Mouse (Mus musculus) cortical plate, adult 2 months (tissue): ENCODE results near the gene Acmsd. TPM values are rescaled to one million over a fixed set of nuclear protein-coding genes. Genes with fewer than 3 reads are reported as not detected.

Source experiments
- H3K27ac ChIP-seq: fragments of 200-500 bp; 2 replicates; pipeline ENCODE4 v1.5.1; 2012; ENCODE audit warnings: low read length, control low read depth, inconsistent platforms; ENCODE audit not compliant: insufficient read depth
- H3K4me1 ChIP-seq: fragments of 200-500 bp; 2 replicates; pipeline ENCODE4 v1.6.1; 2011; ENCODE audit warnings: low read length; ENCODE audit not compliant: control insufficient read depth, insufficient read depth
- H3K4me3 ChIP-seq: fragments of 200-500 bp; 2 replicates; pipeline ENCODE4 v1.5.1; 2011; ENCODE audit warnings: mild to moderate bottlenecking, low read length, control low read depth; ENCODE audit not compliant: insufficient read depth
- CTCF ChIP-seq: fragments of 200-500 bp; IDR thresholded peaks from 2 replicates; pipeline ENCODE4 v1.5.1; 2011; ENCODE audit warnings: mild to moderate bottlenecking, control low read depth, low read length; ENCODE audit not compliant: insufficient read depth; ENCODE audit errors: extremely low read depth
- POLR2A ChIP-seq: fragments of 200-500 bp; IDR thresholded peaks from 2 replicates; pipeline ENCODE4 v1.6.1; 2011; ENCODE audit warnings: mild to moderate bottlenecking, low read length, control low read depth; ENCODE audit not compliant: insufficient read depth; ENCODE audit errors: extremely low read depth
- polyA plus RNA-seq: library from polyadenylated mRNA; depleted of rRNA; stranded (reverse); fragments of >200 nt; gene quantifications from 2 replicates; pipeline ENCODE4 v1.2.3, GENCODE M21; 2012; rRNA removed

Acmsd gene
- polyA plus RNA-seq = 0.06 and 0.08 TPM in 2 replicates

- no peaks in the 10 kb centered on the region for H3K4me1 ChIP-seq
- H3K27ac ChIP-seq = no peak within 1 kb of the TSS
- TF ChIP-seq CTCF = no peak
- TF ChIP-seq POLR2A = no peak
Observed at GRCm38 (mm10) chr1:127729096-127729495, at the start of gene Acmsd. Gene Acmsd (plus strand): TSS chr1:127729413.

GRCm38 (mm10) chr1:127679498-127680133, 49.6 kb upstream of the Acmsd start, which contains the start of gene Tmem163:
Gene Tmem163 (minus strand): TSS chr1:127679548.
- Histone ChIP-seq H3K4me1 (no peaks in the 10 kb centered on the region), H3K4me3 (no peak within 1 kb of the TSS; the same call in 1 of the 2 replicates), H3K27ac (no peak within 1 kb of the TSS)
- TF ChIP-seq POLR2A (no peak), CTCF (peak; percentile 60)

More at GRCm38 (mm10) chr1:127729096-127729495, at the start of gene Acmsd:
- no peak within 1 kb of the TSS for H3K4me3 ChIP-seq

- Histone ChIP-seq H3K27ac (no peak overlapping the region), H3K4me3 (no peak overlapping the region), H3K4me1 (no peaks in the 10 kb centered on the region)
- TF ChIP-seq CTCF = peak; percentile 17; the same call in 1 of the 2 replicates
- TF ChIP-seq POLR2A = no peak
Observed at GRCm38 (mm10) chr1:127696533-127696932, 32.7 kb upstream of the Acmsd start.

GRCm38 (mm10) chr1:127702187-127702586, 27.0 kb upstream of the Acmsd start:
- Histone ChIP-seq H3K27ac (no peak overlapping the region), H3K4me3 (no peak overlapping the region), H3K4me1 (no peaks in the 10 kb centered on the region)
- TF ChIP-seq POLR2A (no peak), CTCF (peak; percentile 47)

DNA sequence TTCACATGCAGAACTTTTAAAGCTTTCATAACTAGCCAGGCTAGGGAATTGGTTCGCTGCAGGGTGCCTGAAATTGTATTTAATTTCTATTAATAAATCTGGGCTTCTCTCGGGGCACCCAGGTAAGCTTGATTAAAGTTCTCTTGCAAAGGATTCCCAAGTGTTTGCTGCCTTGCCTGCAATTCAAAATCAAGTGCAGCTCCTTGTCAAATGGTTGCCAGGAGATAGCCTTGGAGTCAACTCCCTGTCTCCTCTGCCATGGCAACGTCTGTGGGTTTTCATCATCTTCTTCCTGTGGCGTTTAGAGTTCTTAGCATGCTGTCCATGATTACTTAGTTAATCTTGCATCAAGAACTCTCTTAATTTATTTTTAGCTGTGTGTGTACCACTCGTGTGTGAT, 22.9 kb upstream of the Acmsd start:
- H3K4me1 ChIP-seq = no peaks in the 10 kb centered on the region
- H3K4me3 ChIP-seq = no peak overlapping the region
- TF ChIP-seq CTCF (no peak), POLR2A (no peak)

DNA sequence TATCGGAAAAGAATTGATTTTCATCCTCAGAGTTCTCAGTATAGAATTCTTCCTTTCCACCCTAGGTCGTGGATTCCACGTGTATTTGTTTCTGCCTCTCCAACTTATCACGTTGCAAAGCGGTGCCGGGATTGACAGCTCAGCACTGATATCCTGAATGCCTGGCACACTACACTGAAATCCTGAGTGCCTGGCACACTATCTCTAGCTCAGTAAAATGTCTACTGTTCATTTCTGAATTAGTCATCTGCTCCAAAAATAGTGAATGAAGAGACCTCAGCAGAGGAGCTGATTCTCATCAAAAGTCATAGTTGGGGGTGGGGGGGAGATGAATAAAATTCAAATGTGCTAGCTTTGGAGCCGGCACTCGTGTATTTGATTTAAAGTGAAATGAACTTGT, 12.8 kb upstream of the Acmsd start:
- H3K4me1 ChIP-seq = peaks cover 2% of the 10 kb centered on the region; the same call in 1 of the 2 replicates
- TF ChIP-seq POLR2A (no peak), CTCF (no peak)
- no peak overlapping the region for H3K4me3 ChIP-seq
- H3K27ac ChIP-seq = no peak overlapping the region

More for the DNA sequence above, 22.9 kb upstream of the Acmsd start:
- H3K27ac ChIP-seq = no peak overlapping the region

- H3K4me3 ChIP-seq = no peak overlapping the region
- TF ChIP-seq CTCF = no peak
- no peak for TF ChIP-seq POLR2A
- peaks cover 2% of the 10 kb centered on the region; the same call in 1 of the 2 replicates for H3K4me1 ChIP-seq
- no peak overlapping the region for H3K27ac ChIP-seq
Observed at GRCm38 (mm10) chr1:127718290-127718689, 10.9 kb upstream of the Acmsd start.

- Histone ChIP-seq H3K27ac (no peak overlapping the region), H3K4me3 (no peak overlapping the region), H3K4me1 (no peaks in the 10 kb centered on the region)
- TF ChIP-seq CTCF = no peak
- TF ChIP-seq POLR2A = no peak
Observed at GRCm38 (mm10) chr1:127723596-127723995, 5.6 kb upstream of the Acmsd start.

DNA sequence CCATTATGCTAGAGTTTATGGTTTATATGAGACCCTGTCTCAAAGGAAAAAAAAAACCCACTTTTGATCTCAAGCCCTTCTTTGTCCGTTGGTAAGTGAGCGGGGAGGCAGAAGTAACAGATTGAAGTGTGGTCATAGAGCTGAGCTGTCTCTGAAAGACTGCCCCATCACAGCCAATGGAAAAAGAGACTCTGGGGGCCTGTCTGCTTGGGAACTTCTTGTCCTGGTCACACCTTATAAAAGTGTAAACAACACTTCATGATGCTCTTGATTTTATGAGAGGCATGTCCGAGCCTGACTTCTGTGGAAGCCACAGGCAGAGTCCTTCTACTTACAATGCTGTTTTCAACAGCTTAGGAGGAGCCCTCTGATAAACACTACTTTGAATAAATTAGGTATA, 1.9 kb downstream of the Acmsd start:
- Histone ChIP-seq H3K27ac (no peak overlapping the region), H3K4me3 (no peak overlapping the region), H3K4me1 (no peaks in the 10 kb centered on the region)
- TF ChIP-seq POLR2A = no peak
- TF ChIP-seq CTCF = no peak

DNA sequence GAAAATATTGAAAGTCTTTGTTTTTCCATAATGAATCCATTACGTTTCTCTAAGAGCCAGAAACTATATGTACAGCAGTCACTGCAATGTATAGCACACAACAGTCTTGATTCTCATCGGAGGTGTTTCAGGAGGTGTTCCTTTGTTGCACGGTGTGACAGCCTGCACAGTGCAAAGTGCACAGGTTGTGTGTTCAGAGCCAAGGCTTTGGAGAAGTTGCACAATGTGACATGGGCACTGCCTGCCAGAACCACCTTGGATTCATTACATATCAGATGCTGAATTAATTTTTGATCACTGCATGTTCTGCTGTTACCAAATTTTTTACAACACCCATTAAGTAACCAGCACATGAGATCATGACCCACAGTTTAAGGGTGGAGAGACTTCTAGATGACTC, 3.2 kb downstream of the Acmsd start:
- H3K4me3 ChIP-seq = no peak overlapping the region
- no peak for TF ChIP-seq CTCF
- TF ChIP-seq POLR2A = no peak
- H3K4me1 ChIP-seq = no peaks in the 10 kb centered on the region
- H3K27ac ChIP-seq = no peak overlapping the region

DNA sequence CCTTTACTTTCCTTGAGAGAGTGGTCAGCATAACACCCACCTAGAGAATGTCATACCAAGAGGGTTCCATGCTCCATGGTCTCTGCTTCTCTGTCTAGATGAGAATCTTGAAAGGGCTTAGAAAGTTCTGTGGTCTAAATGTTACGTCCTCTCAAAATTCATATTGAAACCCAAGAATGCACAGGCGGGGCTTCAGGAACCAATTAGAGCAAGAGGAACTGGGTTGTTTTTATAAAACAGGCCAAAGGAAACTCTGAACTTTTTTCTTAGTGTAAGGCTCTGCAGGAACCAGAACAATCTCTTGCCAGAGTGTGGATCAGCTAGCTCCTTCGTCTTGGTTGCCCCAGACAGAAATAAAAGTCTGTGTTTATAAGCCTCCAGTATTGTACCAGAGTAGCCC, 3.6 kb downstream of the Acmsd start:
- Histone ChIP-seq H3K4me1 (no peaks in the 10 kb centered on the region), H3K27ac (no peak overlapping the region), H3K4me3 (no peak overlapping the region)
- TF ChIP-seq CTCF (no peak), POLR2A (no peak)

DNA sequence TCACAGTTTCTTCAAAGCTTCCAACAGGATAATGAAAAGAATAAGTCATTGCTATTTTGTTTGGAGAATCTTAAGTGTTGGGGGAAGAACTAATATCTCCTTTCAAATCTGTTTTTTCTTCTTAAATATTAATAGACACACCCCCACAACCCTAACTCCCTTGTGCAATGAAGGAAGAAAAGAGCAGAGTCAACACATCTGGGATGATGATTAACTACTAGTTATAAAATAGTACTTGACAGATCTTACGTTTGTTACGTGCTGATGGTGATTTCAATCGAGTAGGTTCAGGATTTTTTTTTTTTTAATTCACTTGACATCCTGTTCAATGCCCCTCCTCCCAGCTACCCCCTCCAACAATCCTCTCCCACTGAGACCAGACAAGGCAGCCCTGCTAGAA, 6.1 kb downstream of the Acmsd start:
- Histone ChIP-seq H3K4me1 (no peaks in the 10 kb centered on the region), H3K27ac (no peak overlapping the region), H3K4me3 (no peak overlapping the region)
- TF ChIP-seq POLR2A (no peak), CTCF (no peak)
